Mouse (Mus musculus): ENCODE measurements at regions not wholly inside any gene's neighbourhood (a gene's known extent, or its start where the extent isn't known, plus 50 kb on each side); places are given as distances from the start of the nearest gene placed in this dataset.

GRCm38 (mm10) chr10:99472806-99473205, 209.8 kb downstream of the Dusp6 start:
- TF ChIP-seq CTCF (IDR thresholded peaks at IDR 0.05; ENCODE audit: low read depth, low read length): no peak
- TF ChIP-seq EP300 (IDR thresholded peaks at IDR 0.05; ENCODE audit: insufficient read depth, low read depth, low read length): peak; percentile 78

Data from ES-Bruce4 (cell line).